Mouse (Mus musculus) cerebellum, adult 11 months (tissue): ENCODE measurements at regions not wholly inside any gene's neighbourhood (a gene's known extent, or its start where the extent isn't known, plus 50 kb on each side); places are given as distances from the start of the nearest gene placed in this dataset.

Source experiments
- DNase-seq: peaks from one replicate; pipeline ENCODE4 v3.0.0; 2022

DNA sequence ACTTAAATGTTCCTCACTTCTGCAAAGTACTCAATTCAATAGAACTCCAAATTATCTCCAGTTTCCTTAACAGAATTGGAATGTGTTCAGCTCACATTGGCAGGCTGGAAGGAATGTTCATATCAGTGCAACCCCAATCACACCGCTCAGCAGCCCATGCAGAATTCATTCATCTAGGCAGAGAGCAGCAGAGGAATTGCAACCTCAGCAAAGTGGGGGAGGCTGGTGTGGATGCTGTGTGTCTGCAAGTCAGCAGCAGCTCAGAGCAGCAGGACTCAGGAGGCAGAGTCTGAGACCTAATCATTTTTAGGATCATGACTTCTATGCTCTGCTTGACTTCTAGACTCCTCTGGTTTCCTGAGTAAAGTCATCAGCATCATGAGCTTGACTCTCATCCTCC lies 100.7 kb upstream of the Chrna7 start:
- no peak for DNase-seq

- DNase-seq = peak; percentile 50
Observed at GRCm38 (mm10) chr7:63319594-63319993, 107.2 kb upstream of the Chrna7 start.

GRCm38 (mm10) chr7:63321171-63321570 lies 108.8 kb upstream of the Chrna7 start:
- DNase-seq = no peak

GRCm38 (mm10) chr7:63321951-63322710 lies 109.8 kb upstream of the Chrna7 start:
- DNase-seq = peak; percentile 67

DNA sequence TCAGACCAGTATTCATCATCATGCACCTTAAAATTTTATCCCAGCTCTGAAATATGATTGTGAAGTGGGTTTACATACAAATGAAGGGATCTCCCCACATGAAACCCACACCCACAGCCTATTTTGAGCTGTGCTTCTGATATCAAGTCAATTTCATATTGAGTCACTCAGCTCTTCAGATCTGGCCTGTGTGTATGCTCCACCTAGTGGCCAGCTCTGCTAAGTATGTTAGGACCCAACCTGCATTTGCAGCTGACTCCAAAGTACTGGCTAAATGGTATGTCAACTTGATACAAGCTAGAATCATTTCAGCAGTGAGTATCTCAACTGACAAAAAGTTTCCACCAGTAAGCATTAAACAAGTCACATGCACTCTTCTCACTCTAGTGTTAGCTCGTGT lies 109.4 kb upstream of the Otud7a start:
- DNase-seq = peak; percentile 24

- DNase-seq = no peak
Observed at GRCm38 (mm10) chr7:63336072-63336471, 108.5 kb upstream of the Otud7a start.

DNA sequence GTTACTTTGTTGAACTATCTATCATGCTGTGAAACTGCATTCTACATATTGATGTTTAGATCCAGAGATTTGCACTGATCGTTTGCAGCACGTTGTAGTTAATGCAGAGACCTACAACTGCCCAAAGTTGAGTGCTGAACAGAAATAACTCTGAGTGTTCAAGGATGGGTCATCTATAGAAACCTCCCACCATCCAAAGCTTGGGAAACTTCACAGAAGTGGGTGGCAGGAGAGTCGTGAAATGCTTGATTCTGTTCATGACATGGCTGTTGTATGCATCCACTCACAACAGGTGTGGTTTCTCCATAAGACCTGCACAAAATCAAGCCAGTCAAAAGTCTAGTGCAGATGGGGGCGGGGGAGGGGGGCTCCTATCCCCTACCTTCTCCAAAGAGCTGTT lies 102.8 kb upstream of the Otud7a start:
- DNase-seq = no peak

- DNase-seq = peak; percentile 43
Observed at GRCm38 (mm10) chr7:63345671-63346392, 98.7 kb upstream of the Otud7a start.

DNA sequence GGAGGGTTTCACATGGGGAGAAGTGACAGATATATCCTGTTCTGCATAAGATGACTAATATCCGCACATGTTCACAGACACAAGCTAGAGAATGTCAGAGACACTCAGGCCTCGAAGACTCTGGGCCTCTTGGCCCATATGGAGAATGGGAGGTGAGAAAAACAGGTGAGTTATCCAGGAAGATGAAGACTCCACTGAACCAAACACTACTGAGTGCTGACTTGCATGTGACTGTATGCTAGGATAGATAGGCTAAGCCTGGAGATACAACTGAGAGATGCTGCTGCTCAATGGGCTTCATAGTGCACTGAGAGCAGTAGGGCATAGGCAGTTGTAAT lies 98.2 kb upstream of the Otud7a start:
- DNase-seq = no peak
